Mouse (Mus musculus) MN1 (cell line): ENCODE measurements around the gene Kctd8.
"Not testable (repeated sequence)": the region's sequence is repeated elsewhere in the genome, so short reads cannot be mapped to it uniquely, and the experiment has no call there.

Experiments
- DNase-seq: peaks from one replicate; pipeline ENCODE4 v3.0.0-alpha.2; 2016; ENCODE audit warnings: low spot score

Kctd8 gene

DNA sequence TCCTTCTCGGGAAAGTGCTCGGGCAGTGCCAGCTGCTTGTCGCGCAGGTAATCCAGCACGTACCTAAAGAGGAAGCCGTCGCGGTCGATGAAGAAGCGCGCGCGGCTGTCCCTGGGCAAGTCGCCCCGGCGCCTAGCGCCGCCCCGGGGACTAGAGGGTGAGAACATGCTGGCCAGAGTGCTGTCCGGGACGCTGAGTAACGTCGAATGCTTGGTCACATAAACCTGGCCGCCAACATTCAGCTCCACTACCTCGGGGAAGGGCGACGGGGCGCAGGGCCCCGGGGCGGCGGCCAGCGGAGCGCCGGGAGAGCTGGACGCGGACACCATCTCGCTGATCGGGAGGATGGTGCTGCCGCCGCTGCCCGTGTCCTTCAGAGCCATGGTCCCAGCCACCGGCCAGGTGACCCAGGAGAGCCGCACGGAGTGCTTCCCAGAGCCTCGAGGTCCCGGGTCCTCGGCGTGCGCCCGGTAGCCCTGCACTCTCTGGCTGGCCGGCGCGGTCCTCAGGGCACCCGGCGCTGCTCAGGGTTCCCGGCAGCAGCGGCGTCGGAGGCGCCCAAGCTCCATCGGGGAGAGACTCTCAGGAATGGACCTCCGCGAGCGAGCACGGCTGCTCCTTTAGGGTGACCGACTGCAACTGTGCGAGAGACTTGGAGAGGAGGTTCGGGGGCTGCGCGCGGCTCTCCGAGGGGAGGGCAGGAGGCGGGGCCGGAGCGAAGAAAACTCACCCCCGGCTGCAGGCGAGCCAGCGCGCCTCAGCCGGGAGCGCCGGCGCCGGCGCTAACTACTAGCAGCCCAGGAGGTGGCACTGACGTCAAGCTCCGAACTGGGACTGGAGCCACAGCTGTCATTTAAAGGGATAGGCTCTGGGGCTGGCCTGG, at the start of gene Kctd8:
TSS of gene Kctd8 (minus strand) at position 761 of the 883 bp plus-strand sequence.
- DNase-seq: no peak

DNA sequence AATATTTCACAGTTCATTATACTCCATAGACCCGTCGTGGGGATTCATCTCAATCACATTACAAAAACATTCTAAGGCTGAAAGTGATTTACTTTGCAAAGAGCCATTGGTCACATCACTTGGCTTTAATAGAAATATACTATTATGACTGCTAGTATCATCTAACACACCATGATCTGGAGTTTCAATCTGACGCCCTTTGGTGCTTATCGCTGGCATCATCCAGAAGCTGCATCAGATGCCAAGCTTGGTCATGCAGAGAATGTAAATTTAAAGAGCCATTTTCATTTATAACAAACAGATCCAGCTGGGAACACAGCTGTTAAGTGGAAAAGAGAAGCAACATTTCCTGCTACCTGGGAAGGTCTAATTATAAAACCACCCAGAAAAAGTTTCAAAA, 37.6 kb upstream of the Kctd8 start:
- no peak for DNase-seq

DNA sequence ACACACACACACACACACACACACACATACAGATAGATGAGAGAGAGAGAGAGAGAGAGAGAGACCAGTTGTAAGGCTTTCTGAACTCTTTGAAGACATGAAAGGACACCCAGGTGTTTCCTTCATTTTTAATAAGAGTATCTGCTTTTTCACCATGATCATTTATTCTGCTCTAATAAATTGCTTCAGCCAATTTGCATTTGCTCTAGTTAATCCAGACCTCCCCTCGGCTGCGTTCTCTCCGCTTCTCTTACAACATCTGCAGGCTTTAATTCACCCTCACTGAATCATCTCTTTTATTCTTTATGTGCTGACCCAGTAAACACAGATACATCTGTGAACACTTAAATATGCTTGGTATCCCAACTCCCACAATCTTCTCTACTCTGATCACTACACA, 9.1 kb upstream of the Kctd8 start:
- no peak for DNase-seq

DNA sequence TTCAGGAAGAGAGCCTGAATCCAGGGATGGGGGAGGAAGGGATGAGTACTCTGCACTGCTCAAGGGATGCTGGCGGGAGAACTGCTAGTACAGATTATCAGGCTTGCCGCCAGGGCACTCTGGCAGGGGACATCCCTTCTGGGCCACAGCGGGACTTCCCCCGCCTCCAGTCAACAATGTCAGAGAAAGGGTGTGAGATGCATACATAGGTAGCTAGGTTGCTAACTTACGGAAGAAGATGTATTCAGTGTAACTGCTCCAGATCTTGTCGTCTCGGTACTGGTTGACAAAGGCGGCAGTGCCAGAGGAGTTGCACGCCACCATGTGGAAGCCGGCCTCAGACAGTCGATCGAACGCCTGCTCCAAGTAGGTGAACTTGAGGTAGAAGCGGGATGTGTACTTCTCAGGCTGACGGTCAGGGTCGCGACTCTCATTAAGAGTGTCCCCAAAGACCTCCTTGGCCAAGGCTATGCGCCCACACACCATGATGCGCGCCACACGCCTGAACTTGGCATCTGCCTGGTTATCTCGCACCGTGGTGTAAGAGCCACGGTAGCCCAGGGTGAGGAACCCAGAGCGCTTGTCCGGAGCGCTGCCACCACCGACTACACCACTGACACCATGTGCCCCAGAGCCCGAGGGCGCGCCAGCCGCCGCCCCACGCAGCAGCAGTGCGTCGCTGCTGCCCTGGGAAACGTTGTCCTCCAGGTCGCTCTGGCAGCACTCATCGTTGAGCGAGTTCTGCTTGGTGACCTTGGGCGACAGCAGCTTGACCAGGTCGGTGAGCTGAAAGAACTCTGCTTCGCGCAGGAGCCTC, 1.2 kb downstream of the Kctd8 start:
- DNase-seq: no peak

DNA sequence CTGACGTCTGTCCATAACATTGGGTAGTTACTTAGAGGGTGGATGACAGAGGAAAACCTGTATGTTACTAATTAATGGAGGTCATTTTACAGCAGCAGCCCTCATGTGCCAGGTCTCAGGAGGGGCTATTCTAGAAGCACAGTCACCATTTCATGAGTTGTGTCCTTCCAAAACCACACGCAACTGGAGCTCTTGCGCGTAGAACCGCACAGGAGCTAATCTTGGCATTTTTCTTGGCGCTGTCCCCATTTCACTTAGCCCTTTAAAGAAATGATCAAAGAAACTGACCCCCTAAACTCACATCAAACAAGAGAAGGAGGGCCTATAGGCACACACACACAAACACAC, 1.9 kb downstream of the Kctd8 start:
- DNase-seq: no peak

DNA sequence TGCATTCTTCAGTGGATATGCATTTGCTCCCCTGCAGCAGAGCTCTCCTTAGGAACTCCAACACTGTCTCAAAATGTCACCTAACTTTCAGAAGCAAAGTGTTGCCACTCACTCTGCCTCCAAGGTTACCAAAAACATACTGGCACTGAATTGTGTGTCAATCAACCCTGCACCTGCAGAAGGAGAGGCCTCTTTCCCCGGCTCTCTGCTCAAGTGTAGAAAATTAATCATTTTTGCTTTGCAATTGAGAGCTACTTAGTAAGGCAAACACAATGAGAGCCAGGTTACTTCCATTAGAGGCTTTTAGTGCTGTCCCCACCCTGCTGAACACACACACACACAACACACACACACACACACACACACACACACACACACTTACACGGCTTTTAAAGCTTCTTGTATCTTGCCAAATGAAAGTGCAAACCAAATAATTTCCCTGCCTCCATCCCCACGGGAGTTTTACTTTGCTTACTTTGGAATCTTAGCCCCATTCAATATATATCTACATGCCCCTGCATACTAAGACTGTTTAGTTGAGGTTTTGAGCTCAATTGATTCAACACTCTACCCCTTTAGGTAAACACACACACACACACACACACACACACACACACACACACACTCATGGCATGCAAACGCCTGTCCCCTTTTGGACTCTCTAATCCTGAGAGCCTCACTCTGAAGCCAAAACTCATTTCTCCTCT, 2.4 kb downstream of the Kctd8 start:
- no peak for DNase-seq

DNA sequence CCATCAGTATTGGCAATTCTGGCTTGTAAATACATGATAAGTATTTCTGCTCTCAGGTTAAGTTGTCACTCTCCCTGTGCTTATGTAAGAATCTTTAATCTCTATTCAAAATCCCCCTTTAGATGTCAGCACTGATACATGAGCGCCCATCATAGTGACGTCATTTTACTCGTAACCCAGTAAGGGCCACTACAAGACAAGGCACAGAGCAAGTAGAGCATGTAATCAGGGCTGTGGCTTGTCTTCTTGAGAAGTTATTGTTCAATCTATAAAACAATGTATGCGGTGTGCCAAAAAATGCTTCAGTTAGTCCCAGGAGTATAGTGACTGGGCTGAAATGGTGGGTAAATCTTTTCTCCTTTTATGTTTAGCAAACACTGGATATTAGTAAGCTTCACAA, 13.9 kb downstream of the Kctd8 start:
- DNase-seq: no peak

DNA sequence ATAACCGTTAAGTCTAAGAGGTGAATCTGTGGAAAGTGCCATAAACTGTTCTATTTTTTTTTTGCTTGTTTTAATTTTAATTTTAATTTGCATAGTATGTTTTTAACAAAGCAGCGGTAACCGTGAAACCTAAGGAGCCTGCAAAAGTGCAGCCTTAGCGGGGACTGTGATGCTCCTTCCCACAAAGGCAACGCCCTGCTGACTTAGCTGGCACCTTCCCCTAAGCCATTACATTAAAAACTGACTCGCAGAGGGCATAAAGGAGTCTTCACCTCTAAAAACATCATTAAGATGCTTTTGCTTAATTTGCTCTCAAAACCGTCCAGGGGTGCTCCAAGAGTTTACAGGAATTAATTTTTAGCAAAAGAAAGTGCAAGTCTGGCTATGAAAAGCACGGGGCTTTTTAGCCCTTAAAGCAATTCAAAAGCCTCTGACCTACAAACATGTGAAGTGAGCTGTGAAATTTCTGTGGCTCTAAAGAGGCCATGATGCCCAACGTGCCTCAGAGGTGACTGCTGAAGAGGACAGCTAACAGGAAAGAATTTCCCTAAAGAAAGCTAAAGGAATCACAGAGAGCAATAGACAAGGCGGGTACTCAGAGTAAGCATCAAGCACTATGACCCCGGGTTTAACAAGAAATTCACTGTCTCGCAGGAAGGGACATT, 16.8 kb downstream of the Kctd8 start:
- DNase-seq: no peak

DNA sequence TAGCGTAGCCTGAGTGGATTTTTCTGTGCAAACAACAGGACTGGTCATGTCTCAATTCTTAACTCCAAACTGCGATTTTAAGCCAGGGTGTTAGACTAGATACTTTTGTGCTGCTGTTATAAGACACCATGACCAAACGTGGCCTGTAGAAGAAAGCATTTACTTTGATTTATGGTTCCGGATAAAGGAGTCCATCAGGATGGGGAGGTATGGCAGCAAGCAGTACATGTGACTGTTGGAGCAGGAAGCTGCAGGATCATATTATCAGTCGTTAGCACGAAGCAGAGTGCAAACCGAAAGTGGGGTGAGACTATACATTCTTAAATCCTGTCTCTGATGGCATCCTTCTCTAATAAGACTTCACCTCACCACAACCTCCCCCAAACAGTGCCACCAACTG, 28.9 kb downstream of the Kctd8 start:
- no peak for DNase-seq

DNA sequence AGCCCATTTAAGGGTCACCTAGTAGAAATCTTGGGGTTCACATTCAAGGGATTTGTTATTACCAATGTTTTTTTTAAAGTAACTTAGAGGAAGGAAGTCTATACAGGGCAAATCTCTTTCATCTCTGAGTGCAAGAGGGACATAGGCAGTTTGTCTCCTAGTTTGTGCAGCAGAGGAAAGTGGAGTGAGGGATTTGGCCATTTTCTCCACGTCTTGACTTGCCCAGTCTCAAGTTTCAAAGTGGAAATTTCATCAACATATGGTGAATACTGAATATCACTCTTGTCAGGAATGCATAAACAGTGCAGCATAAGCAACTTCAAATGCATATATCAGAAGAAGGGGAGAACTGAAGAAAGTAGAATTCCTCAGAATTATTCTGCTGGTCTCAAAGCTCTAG, 39.8 kb downstream of the Kctd8 start:
- DNase-seq: no peak

DNA sequence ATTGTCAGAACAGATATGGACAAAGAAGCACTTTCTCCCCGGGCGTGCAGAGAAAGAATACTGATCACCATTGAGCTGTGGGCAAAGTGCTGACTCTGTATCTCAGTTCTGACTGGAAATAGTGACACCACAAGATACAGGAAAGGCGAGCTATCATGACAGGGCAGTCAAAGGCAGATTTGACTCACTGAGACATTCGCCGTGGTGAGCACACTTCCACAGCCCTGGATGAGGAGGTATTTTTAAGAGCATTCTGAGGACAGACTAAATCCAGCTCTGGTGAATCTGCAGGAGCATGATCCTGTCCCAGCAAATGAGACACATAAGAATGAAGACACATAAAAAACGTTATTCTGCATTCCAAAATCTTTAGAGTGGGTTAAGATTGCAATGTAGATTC, 49.1 kb downstream of the Kctd8 start:
- no peak for DNase-seq

DNA sequence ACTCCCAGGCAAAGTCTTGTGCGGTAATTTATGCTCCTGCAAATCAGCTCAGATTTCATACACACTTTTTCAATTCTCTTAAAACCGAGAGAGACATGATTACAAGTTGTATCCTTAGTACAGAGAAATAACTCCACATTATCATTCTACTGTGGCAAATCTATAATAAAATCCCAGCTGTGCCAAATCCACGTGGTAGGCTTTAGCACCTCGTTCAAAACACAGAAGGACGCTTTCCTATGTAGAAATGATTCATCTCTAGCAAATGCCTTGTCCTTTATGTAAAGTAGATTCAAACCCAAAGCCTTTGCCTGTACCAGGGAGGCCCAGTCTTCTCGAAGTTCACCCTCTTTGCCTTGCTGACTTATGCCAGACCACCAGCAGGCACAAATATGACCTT, 57.1 kb downstream of the Kctd8 start:
- no peak for DNase-seq

DNA sequence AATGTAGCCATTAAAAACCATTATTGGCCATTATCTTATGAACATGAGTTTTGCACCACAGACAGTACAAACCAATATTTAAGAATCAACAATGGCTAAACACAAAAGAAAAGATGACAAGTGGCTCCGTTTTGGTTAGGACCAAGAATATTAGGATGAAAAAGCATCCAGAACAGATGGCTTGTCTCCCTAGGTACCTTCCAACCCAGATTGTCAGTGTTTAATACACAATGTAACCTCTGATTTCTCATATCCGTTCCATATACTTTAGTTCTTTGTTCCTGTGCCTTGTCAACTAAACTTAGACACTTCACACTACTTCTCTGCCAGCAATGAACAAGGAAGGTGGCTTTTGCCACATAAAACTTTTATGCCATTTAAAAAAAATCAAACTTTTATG, 89.1 kb downstream of the Kctd8 start:
- DNase-seq: no peak

DNA sequence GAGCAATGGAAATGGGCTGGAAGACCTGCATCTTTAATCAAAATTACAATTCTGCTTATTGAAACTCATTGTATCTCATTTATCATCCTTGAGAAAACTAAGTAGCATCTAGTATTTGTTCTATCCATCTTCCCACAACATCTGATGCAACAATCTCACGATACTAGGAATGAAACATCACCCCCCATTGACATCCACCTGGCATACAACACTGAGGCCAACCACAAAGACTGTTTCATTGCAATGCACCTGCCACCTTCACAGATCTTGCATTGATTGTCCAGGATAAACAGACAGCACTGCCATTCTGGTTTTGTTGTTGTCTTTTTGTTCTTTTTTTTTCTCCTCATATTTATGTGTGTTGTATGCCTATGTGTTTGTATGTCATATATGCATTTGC, 99.5 kb downstream of the Kctd8 start:
- DNase-seq: no peak

DNA sequence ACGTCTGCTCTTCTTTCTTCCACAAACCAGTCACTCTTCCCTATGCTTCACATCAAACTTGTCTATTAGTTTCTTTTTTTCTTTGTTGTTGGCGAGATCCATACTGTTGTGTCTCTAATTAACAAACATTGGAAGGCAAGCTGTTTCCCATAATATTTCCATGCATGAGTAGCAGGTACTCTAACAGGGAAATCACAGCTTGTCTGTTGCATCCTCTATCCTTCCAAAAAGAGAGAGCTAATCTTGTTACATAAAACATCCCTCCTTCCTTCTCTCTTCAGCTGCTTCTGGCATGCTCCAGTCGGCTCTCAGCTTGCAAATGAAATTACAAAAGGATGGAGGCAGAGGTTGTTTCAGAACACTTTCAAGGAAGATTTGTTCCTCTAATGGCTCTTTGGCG, 107.9 kb downstream of the Kctd8 start:
- DNase-seq: no peak

DNA sequence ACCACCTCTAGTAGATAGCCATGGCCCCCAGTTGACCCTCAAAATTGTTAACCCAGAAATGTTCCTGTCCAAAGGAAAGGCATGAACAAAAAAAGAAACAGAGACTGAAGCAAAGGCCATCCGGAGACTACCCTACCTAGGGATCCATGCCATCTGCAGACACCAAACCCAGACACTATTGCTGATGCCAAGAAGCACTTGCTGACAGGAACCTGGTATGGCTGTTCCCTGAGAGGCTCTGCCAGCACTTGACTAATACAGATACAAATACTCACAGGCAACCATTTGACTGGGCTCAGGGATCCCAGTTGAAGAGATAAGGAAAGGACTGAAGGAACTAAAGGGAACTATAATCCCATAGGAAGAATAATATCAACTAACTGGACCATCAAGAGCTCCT, 109.8 kb downstream of the Kctd8 start:
- not testable (repeated sequence) for DNase-seq

DNA sequence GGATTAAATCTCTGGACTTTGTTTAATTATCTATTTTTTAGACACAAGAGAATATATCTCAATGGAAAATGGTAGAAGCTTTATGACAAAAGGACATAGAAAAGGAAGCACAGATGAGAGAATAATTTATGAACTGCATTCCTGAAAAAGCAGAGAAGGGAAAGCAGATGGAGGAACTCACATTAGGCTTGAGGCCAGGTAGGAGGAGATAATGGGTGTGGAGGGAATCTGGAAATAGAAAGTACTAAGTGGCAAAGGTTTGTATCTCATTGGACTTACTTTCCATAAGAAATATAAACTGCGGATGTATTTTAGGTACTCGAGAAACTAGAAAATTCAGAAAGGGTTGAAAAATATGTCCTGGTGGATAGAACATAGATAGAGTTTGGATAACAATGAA, 114.3 kb downstream of the Kctd8 start:
- no peak for DNase-seq

DNA sequence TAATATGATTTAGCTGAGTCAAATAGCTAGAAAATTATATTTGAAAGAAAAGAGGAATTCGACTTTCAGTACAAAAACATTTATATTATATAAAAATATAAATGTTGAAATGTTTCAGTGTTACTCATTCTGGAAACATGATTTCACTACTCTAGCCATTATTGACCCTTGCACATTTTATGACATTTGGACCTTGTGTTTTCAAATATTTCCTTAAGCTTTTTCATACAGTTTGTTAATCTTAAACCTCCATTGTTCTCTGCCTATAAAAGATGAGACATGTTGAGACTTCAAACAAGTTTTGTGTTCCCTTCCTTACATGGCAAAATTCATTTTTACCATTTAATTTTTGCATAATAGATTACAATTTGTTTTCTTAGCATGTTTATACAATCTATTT, 118.9 kb downstream of the Kctd8 start:
- DNase-seq: no peak

DNA sequence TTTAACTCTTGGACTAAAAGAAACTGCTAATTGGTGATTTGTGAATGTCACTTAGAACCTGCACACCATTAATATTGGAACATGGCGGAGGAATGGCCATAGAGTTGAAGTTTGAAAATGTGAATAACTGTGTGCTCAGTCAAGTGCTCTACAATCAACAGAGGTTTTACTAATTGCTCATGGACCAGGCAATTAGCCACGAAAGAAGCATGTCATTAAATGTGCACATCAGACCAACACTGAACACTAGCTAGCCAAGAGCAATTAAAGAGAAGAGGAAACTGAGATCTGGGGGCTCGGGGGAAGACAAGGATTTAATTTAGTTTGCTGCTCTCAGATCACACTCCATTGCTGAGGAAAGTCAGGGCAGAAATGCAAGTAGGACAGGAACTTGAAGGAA, 126.3 kb downstream of the Kctd8 start:
- no peak for DNase-seq

DNA sequence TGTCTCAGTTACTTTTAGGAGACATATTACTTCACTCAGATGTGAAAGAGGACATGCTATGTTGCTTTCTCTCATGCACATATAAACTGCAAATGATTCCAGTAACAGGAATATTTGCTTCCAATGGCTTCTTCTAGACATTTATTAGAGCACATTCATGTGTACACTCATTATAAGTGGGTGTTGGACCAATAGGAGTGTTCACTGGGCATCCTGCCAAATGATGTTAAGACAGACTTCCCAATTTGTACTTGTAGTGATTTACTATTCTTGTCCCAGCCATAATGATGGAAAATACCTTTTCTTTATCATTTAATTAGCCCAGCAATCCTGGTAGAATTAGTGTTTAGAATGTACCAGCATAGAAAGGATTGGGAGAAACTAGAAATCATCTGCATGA, 132.1 kb downstream of the Kctd8 start:
- no peak for DNase-seq

DNA sequence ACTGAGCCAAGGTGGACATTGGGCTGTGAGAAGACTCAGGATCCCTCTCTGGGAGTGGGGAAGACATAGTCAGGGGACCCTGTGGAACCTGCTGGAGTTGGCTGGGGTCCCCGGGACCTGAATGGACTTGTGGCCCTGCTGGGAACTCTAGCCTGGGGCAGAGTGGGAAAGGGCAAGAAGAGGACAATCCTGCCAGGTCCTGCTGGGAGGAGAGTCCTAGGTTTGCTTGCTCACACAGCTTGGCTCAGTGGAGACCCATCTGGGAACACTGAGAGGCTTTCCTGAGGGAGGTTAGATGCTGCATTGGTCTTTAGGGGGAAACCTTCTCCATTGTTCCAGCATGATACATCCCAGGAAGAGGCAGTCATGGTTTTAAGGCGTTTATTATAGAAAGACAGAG, 133.8 kb downstream of the Kctd8 start:
- no peak for DNase-seq

DNA sequence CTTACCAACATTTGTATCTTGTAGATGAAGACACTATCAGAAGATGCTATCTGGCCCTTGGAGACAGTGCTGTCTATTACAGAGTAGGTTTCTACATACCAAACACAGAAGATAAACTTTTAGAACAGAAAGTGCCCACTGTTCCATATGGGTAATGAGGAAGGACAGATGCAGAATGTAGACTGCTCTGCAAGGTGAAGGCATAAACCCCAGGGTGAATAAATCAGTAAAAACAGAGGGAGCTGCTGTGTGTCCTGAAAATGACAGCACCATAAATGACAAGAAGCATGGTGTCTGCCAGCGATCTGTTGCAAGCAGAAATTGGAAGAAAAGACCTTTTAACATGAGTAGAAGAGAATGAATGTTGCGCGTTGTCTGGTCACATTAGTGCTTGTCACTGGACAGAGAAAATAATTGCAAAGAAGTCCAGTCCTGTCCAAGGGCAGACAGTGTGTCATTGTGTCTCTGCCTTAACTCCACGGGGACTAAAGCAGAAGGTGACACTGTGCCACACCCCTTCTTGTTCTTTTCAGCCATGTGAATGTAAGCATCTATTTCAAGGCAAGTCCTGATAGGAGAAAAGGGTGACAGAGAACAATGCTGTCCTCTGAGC, 181.5 kb downstream of the Kctd8 start:
- DNase-seq: no peak
